Mouse (Mus musculus): ENCODE measurements at regions not wholly inside any gene's neighbourhood (a gene's known extent, or its start where the extent isn't known, plus 50 kb on each side); places are given as distances from the start of the nearest gene placed in this dataset.
"Not testable (repeated sequence)": the region's sequence is repeated elsewhere in the genome, so short reads cannot be mapped to it uniquely, and the experiment has no call there.

DNA sequence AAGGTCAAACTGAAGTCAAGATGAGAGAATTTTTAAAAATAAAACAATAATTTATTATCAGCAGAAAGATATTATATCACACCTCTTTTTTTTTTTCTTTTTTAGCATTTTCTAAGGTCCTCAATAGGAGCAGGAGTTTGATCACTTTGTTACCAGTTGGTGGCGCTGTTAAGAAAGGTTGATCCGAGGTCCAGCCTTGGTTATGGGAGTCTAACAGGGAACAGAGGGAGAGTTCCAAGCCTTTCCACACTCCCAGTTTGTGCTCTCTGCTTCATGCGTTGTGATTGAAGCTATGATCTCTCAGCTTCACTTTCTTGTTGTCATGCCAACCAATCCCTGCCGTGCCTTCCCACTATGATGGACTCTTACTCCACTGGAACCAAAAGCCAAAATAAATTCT is 83.8 kb downstream of the Fam174a start:
- DNase-seq = no peak

DNA sequence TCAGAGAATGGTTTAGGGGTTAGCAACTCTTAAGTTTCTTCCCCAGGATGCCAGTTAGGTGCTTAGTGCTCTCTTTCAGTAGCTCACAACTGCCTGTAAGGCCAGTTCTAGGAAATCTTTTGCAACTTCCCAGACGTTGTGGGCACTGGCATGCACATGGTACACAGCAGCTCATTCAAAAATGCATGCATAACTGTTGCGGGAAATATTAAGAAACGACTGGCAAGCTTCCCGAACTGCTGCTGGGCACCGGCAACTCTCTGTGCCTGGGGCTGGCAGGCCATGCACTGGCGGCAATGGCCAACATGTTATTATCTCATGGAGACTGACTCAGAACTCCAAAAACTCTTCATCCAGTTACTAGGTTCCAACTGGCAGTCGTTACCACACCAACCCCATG is 86.3 kb downstream of the Fam174a start:
- intact Hi-C loops (cut with DNase I) = no loop called here
- DNase-seq = peak; percentile 26

More for the DNA sequence above, 83.8 kb downstream of the Fam174a start:
- intact Hi-C loops (cut with DNase I) = no loop called here

DNA sequence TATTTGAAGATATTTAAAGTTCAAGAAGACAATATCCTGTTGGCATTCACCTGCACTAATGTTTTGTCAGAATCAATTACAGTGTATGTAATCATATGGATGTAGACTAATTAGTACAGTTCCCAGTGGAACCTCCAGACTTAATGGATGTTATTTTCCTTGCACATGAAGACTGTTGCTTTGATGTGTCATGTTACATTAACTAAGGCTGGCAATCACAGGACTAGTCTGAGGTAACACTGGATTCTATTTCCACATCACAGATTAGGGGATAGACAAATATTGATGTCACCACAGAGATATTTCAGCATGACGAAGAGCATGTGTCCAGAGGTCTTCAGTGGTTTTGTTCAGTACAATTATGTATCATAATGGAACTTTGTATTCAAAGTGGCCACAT is 108.8 kb downstream of the Fam174a start:
- DNase-seq = no peak
- intact Hi-C loops (cut with DNase I) = no loop called here

DNA sequence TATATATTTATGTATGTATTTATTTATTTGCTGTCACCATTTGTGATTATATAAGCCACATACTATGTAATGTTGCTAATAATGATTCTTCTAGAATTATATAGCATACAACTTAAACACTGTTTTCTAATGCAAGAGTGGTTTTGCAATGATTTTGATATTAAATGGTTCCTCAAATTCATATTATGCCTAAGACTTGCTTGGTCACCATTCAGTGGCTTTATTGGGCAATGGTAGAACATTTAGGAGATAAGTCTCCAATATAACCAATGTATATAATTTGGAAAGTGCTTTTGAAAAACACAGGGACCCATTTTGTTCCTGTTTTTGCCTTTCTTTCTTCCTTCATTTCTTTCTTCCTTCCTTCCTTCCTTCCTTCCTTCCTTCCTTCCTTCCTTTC is 112.0 kb downstream of the Fam174a start:
- DNase-seq = no peak
- intact Hi-C loops (cut with DNase I) = no loop called here

DNA sequence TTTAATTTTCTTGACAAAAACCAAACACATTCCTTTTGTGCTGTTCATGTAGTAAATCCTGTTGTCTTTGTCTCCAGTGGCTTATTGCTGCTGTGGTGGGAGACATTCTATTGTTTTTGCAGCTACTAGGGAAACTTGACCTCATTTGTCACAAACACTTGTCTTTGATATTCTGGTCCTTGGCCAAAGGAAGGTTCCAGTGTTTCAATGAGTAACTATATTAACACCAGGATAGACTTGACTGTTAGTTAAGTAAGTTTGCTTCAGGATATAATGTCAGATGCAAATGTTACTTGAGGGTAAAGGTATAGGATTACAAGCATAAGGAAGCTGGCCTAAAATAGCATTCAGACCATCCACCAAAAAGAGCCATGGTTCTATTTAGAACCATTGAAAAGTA is 123.7 kb downstream of the Fam174a start:
- DNase-seq = no peak
- intact Hi-C loops (cut with DNase I) = no loop called here

DNA sequence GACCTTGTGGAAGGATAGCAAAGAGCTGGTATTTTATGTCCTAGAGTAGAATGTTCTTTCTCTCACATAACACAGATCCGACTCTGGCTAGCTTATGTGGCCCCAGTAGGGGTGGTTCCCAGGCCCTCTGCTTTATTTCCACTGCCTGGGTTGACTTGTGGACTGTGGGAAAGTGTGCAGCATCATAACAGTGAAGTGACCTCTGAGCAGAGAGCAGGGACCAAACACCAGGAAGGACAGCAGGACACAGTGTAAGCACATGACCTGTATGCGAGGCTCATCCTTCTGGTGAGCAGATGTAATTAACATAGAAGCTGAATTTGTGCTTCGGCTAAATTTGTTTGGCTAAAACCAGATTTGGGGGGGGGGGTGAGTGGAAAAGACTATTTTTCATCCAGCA is 132.1 kb downstream of the Fam174a start:
- intact Hi-C loops (cut with DNase I) = no loop called here
- no peak for DNase-seq

DNA sequence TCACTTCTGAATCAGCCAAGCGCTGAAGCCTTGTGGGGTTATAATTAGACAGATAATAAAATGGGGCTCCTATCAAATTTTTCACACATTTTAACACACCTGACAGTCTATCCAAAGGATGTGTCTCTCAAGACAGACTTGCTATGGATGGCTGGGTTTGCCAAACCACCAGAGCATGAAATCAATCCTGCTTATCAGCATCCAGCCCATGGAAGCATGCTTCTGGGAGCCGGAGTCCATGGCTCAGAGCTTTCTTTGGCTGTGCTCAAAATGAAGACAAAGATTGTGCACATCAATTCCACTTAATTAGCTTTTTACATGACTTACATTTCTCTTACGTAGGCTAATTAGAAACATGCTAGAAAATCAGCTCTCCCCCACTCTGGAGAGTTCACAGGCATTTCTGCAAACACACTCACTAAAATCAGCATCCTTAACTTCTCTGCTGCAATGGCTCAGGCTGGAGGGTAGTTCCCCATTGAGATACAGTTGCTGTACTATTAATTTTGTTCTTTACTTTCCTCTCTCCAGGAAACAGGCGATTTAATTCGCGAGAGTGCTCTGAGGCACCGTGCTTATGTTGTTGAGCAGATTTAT is 135.6 kb downstream of the Fam174a start:
- DNase-seq = no peak
- intact Hi-C loops (cut with DNase I) = no loop called here

DNA sequence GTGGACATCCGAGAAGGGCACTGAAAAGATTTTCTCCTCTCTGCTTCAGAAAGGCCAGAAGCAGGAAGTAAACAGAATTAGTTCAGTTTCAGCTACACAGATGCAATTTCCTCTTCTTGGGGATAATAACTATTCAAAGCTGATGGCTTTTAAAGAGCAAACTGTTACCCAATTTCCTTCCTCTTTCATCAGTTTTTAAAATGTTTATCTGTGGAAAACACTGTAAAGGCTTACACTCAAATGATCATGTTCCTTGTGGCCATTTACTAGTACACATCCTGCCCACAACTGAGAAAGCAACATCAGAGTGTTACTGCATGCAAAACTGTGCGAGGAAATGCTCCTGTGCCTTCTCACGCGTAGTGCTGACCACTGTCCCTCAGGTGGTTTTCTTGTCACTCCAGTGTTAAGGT is 137.5 kb downstream of the Fam174a start:
- no peak for DNase-seq
- intact Hi-C loops (cut with DNase I) = no loop called here

DNA sequence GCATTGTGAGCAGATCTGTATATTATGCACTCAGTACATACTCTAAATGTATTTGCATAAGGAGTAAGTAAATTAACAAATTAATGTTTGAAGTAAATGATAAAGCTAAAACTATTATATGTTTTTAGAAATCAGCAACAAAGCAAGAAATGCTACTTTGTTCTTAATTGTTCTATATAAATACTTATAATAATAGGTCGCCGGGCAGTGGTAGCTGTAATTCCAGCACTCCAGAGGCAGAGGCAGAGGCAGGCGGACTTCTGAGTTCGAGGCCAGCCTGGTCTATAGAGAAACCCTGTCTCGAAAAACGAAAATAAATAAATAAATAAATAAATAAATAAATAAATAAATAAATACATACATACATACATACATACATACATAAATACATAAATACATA is 138.3 kb downstream of the Fam174a start:
- peak; percentile 62 for DNase-seq
- intact Hi-C loops (cut with DNase I) = not testable (repeated sequence)

DNA sequence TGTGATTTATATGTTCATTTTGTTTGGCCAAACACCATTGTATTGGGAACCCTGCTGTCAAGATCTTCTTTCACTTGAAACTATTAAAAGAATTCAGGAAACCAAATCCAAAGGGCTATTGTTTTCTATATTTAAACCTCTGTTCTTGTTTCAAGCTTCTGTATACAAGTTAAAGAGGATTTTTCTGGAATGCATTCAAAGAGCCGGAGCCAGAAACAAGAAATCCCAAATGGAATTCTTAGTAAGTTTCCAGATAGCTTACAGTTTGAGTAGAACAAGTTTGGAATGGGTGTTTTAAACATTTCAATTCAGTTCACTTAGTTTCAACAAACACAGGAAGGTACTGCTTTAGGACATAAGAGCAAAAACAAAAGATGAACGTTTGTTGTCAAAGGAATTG is 140.8 kb downstream of the Fam174a start:
- intact Hi-C loops (cut with DNase I) = no loop called here
- no peak for DNase-seq

DNA sequence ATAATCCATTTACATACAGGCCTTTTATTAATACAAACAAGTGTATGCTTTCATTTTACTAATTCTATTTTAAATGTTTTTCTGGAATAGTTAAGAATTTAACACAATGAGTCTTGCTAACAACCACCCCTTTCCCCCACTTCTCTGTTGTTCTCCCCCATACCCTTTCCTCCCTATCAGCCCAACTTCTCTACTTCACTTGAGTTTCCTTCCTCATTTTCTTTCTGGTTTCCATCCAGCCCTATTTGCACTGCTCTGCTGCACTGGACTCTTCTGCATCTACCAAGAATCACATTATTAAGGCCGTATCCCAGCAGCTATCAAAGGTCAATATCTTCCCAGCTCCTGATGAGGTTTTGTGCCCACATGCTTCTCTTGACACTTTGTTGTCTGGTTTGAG is 145.9 kb downstream of the Fam174a start:
- intact Hi-C loops (cut with DNase I) = no loop called here

DNA sequence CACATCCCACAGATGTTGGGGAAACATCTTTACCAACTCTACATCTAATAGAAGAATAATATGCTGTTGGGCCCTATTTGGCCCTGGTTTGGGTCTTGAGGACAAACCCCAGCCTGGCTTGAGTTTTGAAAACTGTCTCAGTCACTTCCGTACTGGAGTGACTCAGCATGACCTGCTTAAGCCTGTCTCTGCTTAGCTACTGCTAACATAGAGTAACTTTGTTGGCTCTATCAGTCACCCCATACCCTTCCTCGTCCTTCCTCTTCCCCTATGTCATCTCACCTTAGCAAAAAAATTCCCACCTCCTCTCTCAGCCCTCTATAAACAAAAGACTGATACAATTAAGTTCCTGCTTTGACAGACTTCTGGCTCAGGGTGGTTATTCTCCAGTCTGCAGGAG is 154.7 kb downstream of the Fam174a start:
- no peak for DNase-seq
- intact Hi-C loops (cut with DNase I) = no loop called here

More for the DNA sequence above, 145.9 kb downstream of the Fam174a start:
- DNase-seq = no peak

DNA sequence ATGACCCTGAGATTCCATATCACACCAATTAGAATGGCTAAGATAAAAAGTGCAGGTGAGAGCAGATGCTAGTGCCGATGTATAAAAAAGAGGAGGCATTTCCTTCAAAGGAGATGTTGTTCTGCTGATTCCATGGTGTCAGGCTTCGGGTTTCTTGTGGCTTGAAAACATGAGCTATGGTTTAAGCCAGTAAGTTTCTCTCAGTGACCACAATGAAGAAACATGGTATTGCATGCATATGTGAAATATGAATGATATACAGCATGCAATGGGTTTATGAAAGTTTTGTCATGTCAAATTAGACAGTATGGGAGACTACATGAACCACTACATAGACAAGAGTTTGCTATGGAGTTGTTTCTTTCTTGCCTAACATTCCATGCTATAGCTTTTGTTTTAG is 155.3 kb downstream of the Fam174a start:
- intact Hi-C loops (cut with DNase I) = no loop called here
- DNase-seq = no peak

DNA sequence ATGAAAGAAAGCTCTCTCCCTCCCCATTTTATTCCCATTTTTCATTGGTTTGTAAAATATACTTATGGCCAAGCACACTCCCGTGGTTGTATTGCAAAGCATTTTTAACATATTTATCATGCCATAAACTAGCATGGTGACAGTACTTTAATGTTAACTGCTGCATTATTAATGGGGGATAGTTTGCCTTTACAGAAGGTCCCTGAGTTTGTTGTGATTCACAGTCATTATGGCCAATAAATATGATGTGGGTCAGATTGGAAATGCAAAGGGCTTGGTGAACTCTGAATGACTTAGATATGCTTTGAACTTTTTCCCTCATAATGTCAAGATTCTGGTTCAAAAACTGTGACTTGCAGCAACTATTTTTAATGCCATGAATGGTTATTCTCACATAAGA is 157.1 kb downstream of the Fam174a start:
- no peak for DNase-seq
- intact Hi-C loops (cut with DNase I) = no loop called here

DNA sequence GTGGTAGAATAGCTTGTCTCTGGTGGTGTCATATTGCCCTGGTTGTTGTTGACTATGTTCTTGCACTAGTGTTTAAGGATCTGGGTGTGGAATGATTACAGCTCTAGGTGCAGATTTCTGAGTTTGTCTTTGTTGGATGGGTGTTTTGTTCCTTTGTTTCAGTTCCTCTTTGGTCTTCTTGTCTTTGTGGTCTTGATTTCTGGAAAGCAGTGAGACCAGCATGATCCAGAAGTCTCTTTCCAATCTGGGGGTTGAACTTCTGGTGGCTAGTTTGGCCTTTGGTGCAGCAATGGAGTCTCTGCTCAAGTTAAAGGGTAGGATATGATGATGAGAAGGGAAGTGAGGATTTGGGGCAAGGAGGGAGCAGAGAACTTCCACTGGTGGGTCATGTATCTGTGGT is 174.4 kb downstream of the St8sia4 start:
- DNase-seq = no peak
- intact Hi-C loops (cut with DNase I) = no loop called here

DNA sequence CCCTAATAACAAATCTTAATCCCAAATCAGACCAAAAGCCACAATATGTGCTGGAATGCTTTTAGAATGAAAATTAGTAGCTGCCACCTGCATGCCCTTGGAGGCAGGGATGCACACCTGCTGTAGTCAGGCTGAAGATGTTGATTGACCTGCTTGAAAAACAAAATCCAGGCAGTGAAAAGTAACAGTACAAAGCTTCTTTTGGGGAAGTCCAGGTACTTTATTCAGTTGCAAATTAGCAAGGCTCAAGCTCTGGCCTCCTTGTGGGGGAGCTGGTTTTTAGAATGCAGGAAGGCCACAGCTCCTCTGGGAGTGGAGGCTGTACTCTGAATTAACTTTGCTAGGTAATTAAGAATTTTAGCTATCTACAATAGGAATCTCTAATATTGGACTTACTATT is 166.7 kb downstream of the St8sia4 start:
- intact Hi-C loops (cut with DNase I); DNase-seq: not testable (repeated sequence)

DNA sequence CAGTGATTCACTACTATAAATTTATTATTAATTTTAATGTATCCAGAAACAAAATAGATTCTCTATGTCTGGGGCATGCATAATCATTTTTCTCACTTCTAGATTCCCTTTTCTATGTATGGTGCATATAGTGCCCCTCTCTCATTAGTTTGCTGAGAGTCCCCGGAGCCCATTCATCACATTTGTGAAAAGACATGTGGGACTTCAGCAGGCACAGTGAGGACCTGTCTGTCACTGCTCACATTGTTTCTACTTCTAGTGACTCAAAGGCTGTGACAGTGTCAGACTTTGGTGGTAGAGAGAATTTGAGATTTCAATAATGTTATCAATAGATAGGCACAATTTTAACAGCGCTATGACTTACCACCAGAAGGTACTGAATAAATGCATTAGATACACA is 158.7 kb downstream of the St8sia4 start:
- intact Hi-C loops (cut with DNase I) = no loop called here

DNA sequence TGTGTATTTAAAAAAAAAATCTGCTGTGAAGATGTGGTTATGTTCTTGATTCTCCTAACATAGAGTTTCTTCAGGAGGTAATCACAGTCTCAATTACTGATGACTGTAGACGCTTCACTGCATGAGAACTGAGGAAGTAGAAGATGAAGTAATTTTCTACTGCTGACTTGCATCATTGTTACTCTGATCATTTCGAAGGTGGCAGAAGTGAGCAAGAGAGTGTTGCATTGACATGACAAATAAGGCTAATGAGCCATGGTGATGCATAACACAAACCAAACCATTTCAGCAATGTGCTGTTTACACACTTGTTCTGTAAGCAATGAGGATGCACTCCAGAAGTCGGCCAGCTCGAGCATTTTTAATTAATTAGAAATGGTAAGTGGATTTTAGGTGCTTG is 138.6 kb downstream of the St8sia4 start:
- intact Hi-C loops (cut with DNase I) = no loop called here
- no peak for DNase-seq

More for the DNA sequence above, 158.7 kb downstream of the St8sia4 start:
- no peak for DNase-seq

DNA sequence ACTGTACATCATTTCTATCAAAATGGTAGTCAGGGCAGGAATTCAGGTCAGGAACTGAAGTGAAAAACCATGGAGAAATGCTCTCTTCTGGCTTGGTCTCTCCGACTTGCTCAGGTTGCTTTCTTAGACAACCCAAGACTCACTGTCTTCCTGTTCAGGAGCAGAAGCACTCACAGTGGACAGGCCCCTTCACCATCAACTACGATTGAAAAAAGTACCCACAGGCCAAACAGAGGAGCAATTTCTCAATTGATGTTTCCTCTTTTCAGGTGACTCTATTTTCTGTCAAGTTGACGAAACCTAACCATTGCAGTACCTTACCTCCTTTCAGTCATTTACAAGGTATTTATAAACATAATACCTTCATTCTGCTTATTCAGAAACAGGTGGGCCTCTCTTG is 136.4 kb downstream of the St8sia4 start:
- intact Hi-C loops (cut with DNase I) = no loop called here
- no peak for DNase-seq
